Mouse (Mus musculus) left cerebral cortex, postnatal 25 days (tissue): Measurements from ENCODE around the gene Fryl. TPM values are rescaled to one million over a fixed set of nuclear protein-coding genes. Genes with fewer than 3 reads are reported as not detected.

Experiments
- DNase-seq, 2 experiments: peaks; one replicate each; pipeline ENCODE4 v3.0.0; 2022; ENCODE audit warnings: low spot score in 2 of 2, mixed read lengths in 1 of 2
- intact Hi-C: fragments of 180-260 bp; cut with DNase I; formaldehyde crosslinking; loops from one replicate; pipeline ENCODE4 v1.15.1; 2025
- total RNA-seq, 2 experiments: library from RNA; stranded (reverse); gene quantifications; 2 replicates each; pipeline ENCODE4 v1.2.3; 2021

Fryl gene
- total RNA-seq, 2 experiments from 2014 or later: 45.8 to 56.7 TPM

DNA sequence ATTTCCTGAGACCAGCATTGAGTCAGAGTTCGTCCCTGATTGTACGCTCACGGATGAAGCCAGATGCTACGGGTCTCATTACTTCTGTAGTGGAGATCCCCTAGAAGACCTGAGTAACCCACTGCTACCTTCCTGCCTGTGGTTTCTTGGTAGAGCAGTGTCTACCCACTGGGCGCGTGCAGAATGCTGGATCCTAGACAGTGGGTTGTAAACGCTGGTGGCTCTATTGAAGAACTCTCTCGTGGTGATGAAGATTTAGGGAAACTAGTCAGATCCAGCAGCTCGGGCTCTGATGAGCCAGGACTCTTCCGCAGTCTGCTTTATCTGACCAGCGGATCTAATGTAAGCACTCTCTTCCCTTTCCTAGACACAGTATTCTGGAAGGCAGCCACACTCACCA lies 121.3 kb downstream of the Fryl start:
- no peak for DNase-seq
- intact Hi-C loops: no loop called here

DNA sequence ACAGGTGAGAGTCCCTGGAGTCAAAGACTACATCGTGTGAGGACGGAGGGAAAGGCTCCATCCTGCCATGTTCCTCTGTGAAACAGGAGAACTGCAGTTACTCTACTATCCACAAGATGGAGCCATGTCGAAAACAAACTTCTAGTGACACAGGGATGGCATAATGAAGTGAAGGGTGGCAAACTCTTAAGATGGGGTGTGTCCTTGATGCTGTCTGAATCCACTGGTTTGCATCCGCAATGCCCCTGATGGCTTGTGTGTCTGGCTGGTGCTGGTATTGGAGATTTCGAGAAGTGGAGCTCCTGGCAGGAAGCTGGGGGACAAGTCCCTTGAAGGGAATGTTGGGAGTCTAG lies 122.6 kb downstream of the Fryl start:
- intact Hi-C loops: loop anchor here (2.0 to 5.0 kb wide), 3 partner anchors 123 to 247 kb away; partner anchors contain the start of gene Fryl
- peak; percentile 64 to 76 for DNase-seq

DNA sequence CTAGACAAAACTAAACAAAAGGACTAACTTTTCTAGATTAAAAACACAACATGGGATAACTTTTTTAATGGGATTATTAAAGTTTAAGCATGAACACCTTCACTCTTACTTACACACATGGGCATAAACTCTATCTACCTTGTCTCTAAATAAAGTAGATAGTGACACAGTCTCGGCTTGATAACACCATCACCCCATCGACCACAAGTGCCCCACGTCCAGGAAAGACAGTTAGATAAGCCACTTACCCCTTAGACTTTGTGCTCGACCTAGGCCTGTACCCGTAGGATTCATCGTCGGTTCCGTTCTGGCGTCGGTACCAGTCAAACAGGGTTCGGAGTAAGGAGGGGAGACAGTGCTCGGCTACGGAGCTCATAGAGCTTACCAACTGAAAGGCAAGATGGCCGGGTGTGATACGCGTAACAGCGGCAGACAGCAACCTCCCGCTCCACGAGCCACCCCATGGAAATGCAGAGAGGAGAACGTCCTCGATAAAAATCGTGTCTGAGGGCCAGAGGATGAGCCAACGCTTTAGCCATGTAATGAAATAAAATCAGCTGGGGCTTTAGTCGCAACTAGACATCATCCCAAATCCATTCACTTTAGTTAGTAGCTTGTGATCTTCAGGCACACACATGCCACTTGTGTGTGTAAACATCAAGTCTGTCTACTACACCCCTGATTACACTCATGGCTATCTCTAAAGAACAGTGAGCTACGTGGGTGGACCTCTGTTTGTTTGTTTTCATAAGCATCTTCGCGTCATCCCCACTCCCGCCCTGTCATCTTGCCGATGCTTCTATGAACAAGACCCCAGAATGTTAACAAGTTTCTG lies 123.2 kb downstream of the Fryl start:
- intact Hi-C loops: loop anchor here (2.0 to 5.0 kb wide), 3 partner anchors 124 to 248 kb away; partner anchors contain the start of gene Fryl
- no peak for DNase-seq

DNA sequence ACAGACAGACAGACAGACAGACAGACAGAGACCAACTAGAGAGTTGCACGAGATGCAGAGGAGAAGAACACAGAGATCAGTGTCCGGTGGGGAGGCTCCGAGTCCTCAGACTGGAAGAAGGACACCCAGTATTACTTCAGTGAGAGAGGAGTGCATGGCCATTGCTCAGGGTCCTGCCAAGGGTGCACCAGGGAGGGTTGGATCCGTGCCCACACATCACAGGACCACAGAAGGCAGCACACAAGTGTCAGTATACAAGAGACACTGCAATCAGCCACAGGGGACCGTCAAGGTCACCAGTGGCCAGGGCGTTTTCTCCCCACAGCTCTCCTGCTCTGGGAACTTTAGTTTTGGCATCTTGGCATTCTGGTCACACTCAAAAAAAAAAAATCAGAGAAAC lies 125.4 kb downstream of the Fryl start:
- intact Hi-C loops: loop anchor here (5.0 kb wide), 2 partner anchors 126 to 176 kb away; partner anchors contain the start of gene Fryl
- DNase-seq: no peak

DNA sequence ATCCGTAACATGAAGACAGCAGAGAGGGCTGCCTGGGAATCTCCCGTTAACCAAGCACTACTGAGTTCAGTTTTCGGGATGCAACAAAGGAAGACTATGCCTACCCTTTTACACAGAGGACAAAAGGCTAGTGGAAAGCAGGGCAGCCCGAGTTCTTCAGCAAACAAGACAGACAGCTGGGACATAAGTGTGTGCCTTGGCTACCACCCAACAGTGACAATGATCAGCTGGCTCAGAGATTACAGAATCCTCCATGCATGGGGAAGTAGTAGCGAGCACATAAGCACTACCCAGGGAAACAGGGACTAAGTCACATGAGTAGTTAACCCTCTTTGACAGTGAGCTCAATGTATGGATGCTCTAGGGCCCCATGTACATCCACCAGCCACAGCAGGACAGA lies 126.5 kb downstream of the Fryl start:
- intact Hi-C loops: loop anchor here (5.0 kb wide), 2 partner anchors 127 to 177 kb away; partner anchors contain the start of gene Fryl
- peak; percentile 28 to 44 for DNase-seq

DNA sequence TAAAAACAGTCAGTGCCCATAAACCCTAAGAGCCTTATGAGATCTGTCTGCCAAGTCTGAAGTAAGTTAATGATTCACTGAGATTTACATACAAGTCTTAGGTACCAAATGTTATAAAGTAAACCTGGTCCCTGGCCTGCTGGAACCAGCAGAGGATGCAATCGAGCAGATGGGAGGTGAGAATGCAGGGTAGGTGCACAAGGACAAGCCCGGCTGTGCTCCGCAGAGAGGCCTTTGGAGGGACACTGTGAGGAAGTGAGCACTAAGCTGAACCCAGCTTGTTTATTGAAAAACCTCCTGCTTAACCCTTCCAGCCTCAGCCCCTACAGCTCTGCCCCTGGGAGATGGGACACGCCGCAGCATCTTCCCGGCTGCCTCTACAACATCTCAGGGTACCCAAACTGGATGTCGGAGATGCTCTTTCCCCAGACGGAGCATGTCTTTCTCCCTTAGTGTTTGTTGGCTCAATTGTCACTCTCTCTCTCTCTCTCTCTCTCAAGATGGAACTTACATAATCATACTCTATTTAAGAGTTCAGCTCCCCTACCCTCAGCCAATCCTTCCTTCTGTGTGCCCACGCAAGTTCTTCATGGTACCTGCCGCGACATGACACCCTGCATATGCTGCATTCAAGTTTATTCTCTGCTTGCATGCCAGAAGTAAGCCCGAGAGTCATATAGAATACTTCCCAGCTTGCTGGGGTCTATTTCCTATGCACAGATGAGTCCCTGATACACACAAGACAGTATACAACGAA lies 136.3 kb downstream of the Fryl start:
- intact Hi-C loops: no loop called here
- peak in 1 of 2 experiments; percentile 40 for DNase-seq

DNA sequence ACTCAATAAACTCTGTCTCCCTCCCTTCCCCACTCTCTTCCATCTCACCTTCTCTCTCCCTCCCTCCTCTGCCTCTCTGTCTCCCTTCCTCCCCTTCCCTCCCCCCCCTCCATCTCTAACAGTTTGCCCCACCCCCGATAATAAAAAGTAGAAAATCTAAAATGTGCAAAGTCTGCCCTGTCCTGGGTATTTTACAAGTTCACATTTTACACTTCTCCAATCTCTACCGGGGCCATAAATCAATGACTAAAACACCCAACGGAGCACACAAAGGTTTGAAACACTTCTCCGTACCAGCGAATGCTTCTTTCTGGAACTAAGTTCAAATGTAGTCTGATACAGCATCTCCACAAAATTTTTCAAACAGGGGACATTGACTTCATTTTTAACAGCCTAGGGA lies 136.9 kb downstream of the Fryl start:
- intact Hi-C loops: no loop called here
- DNase-seq: no peak

DNA sequence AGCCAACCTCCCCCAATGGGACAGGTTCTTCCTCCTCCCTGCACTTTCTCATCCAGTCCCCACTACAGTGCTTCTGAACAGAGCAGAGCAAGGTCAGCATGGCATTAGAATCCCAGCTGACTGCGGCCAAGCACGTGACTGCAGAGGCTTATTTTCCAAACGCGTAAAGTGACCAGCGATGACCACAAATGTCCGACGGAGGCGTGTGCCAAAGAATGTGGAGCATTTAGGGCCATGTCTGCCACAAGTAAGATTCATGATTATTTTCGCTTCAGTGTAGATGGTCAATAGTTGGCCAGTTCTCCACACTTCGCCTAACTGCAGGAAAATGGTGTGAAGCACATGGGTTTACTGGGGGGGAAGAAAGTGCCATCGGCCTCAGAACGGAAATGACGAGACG lies 137.6 kb downstream of the Fryl start:
- no peak for DNase-seq
- intact Hi-C loops: no loop called here

DNA sequence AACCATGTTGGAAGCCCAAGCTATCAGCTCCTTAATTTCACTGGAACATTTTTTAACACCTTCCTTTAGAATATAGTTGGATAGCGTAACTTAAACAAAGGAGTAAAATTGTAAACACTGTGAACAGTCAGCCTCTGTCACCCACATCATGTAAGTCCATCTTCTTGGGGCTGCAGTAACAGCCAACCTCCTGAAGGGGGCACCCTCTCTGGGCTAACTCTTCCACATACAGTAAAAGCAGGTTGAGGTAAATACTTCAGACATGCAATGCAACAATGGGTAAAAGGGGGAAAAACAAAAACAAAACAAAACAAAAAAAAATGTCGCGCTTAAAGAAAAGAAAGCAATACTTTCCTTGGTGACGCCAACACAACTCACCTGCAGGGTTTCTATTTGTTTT lies 141.5 kb downstream of the Fryl start:
- intact Hi-C loops: no loop called here
- no peak for DNase-seq

DNA sequence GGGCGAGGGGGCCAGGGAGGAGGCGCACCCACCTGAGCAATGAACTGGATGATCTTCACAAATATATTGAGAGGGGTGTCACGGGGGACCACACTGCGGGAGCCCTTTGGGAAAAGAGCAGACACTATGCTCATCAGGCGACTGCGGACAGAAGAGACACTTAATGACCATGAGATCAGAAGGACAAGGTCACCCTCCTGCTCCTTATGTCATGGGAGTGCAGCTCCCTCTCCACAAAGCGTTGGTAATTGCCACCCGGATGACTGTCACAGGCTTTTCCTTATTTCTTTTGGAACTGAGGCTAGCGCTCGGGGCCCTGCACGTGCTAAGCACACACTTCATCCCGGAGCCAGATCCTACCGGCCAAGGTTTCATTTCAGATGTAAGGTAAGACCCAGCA lies 144.1 kb downstream of the Fryl start:
- intact Hi-C loops: no loop called here
- no peak for DNase-seq

DNA sequence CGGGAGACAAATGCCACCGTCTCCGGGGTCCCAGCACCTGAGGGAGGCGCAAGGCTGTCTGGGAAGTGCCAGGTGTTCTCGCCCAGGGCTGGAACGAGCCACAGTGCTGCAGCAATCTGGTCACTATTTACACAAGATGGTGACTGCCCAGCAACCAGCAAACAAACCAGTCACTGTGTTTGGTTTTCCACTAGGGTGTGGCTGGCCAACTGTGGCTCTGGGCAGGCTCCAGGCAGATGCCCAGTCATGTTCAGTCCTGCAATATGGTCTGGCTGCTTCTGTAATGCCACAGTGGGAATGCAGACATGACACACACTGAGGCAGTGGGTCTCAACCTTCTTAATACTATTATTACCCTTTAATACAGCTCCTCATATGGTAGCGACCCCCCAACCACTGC lies 152.8 kb downstream of the Fryl start:
- intact Hi-C loops: no loop called here
- no peak for DNase-seq

DNA sequence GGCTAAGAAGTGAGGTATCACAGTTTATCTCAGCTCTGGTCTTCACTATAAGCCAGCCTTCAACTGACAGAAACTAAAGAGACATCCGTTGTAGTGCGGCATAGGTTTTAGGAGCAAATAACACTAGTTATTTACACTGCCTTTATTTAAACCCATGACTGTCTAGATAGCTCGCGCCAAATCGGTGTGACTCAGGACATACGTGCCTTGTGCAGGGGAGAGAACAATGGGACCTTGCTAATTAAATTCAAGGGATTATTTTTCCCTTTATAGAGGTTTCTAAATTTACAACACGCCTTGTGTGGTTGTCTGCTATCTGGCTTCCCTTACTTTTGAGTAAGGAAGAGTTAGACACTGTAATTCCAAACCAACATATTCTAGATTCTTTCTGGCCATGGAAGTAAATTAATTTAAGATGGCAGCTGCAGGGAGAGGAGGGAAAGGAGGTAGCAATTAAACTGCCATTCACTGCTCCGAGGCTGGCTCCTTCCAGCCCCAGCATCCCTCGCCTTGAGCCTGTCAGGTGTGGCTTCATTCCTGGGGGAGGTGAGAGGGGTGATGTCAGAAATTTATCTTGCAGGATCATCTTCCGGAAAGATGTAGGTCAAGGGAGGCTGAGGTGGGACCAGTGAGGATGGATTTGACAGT lies 154.0 kb downstream of the Fryl start:
- intact Hi-C loops: no loop called here
- DNase-seq: no peak

DNA sequence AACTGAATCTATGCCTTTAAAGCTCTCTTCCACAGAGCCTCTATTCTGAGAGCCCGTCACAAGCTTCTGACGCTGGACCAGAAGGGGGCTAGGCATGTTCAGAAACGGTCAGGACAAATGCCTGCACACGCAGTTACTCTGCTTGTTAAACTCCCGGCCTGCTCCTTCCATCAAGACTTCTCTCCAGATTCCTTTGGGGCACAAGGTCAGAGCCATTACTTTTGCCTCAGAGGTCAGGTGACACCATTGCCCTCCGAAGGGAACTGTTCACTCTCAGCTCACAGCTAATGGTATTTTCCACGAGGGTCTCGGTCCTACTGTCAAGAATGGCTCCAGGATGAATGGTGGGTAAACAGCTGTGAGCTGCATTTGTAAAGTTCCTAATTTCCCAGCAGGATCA lies 164.2 kb downstream of the Fryl start:
- DNase-seq: no peak
- intact Hi-C loops: no loop called here

DNA sequence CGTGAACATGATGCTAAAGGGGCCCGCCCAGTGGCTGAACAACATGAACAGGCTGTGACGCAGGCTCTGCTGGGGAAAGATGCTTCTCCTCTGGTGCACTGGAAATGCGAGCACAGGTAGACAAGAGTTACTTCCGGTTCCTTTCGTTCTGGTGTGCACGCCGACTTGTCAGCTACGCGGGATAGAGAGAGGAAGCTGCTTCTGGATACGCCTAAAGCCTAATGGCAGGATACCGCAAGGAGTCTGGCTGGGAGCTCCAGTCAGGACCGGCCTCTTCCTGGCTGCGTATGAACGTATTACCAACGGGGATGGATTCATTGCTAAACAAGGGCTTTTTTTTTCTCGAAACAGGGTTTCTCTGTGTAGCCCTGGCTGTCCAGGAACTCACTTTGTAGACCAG lies 167.3 kb downstream of the Fryl start:
- DNase-seq: no peak
- intact Hi-C loops: no loop called here

DNA sequence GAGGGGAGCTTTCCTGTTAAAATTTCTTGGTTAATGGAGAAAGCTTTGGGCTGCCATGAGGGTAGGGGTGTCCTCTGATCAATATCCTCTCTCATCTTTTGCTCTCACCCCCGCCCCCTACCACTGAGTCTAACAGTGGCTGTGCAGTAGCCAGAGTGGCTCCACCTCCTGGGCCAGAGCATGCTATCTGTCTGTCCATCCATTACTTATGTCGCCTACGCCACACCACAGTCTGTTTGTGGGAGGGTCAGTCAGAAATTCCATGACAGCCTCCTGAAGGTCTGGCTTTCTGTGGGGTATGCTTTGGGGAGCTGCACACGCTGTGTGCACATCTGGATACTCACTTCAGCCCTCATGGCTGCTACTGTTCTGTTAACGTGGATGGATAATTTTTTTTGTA lies 174.9 kb downstream of the Fryl start:
- DNase-seq: no peak
- intact Hi-C loops: no loop called here

DNA sequence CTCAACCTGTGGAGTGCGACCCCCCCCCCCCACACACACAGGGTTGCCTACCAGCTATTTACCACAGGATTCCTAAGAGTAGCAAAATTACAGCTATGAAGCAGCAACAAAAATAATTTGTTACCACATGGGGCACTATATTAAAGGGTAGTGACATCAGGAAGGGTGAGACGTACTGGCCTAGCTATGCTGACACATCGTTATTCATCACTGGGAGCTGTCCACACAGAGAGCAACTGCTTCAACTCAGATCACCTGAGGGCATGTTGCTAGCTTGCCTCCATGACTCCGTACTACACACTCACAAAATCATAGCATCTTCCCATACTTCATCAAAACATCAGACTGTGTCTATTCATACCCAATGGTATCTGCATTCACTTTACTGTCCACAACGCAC lies 176.6 kb downstream of the Fryl start:
- intact Hi-C loops: loop anchor here (10.0 kb wide), 1 partner anchor 185 kb away; no protein-coding TSS in a partner anchor
- no peak for DNase-seq

DNA sequence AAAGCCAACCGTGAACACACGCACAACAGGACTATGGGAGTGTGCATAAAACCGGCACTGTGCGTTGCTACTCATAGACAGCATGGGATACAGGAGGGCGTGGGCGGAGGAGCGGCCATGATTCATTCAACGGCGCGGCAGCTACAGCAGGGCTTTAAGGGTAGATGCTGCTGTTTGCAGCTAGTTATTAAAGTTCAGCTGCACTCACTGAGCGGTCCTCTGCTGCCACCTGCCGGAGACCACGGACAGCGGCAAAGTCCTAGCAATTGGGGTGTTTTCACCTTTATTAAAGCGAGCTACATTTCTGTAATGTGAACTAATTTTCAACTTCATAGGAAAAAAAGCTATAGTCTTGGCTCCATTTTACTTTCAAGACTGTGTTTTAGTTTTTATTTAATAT lies 185.1 kb downstream of the Fryl start:
- intact Hi-C loops: loop anchor here (1.0 to 10.0 kb wide), 2 partner anchors 87 to 177 kb away; no protein-coding TSS in a partner anchor
- peak; percentile 80 to 85 for DNase-seq

DNA sequence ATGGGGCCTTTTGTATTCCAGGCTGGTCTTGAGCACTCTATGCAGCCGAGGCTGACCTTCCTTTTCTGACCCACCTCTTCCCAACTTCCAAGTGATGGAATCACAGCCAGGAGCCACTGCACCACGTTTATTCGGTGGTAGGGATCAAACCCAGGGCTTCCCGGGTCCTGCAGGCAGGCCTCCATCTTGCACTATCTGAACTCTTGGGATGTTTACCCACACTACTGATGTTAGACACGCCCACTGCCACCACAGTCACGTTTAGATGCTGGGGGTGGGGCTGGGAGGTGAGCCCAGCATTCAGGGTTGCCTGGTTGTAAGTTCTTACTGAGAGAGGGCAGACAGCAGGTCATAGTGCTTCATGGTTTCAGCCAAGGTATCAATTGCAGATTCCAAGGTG lies 189.5 kb downstream of the Fryl start:
- DNase-seq: no peak
- intact Hi-C loops: no loop called here

DNA sequence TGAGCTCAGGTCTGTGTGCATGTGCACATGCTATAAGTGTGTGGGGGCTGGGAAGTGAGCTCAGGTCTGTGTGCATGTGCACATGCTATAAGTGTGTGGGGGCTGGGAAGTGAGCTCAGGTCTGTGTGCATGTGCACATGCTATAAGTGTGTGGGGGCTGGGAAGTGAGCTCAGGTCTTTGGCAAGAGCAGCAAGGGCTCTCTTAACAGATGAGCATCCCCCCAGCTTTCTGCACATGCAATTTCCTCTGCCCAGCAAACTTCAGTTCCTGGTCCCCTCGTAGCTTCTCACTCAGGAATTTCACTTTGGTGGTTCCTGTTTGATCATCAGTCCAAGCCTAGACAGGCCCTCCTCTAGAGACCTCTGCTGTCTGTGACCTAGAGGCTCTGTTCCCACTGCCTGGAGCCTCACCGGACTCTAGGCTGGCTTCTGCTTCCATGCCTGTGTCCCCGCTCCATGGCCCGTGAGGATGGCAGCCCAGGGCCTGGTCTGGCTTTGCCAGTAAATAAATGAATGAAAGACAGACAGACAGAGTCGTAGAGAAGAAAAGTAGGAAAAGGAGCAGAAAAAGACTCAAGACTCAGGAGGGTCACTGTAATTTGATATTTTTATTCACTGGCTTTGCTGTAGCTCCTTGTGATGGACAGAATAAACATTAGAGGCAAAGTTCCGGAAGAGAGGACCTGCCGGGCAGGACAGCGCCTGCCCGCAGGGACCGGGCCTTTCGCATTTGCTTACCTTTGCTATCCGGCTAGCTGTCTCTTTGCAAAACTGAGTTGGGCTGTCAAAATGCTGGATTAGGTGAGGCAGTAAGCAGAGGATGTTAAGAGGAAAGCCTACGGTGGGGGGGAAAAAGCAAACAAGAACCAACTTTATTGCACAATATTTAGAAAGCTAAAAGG lies 192.4 kb downstream of the Fryl start:
- DNase-seq: no peak
- intact Hi-C loops: no loop called here
